Comparison of ENCODE assay signal across 13 mouse cellular contexts in the genomic region with DNA sequence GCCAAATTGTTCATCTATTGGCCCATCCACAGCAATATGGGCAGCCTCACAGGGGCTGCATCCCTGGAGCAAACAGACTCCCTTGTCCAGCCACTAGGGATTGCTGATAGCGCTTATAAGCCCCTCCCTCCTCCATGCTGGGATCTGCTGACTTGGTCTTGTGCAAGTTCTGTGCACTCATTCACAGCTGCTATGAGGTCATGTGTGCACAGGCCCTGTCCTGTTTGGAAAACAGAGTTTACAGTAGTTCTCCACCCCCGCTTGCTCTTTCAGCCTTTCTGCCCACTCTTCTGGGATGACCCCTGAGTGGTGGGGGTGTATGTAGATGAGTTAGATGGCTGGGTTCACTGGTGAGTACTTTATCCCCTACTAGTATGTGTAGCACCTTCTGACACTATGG.
DNase-seq lines count a peak whose midpoint lies in the region; ATAC-seq and TF ChIP-seq lines count a peak whose summit lies in the region.
"Had no signal": no experiment of that assay in that cellular context is flagged by ENCODE, and none has a peak within 500 bp of the region (broad histone marks: within the 10 kb centered on the region; RNA-seq: fewer than 3 reads in every experiment).

No protein-coding gene starts in this region.

- H3K4me1 ChIP-seq in liver, postnatal 0 days (ENCODE audit: insufficient read depth) = no peaks in the 10 kb centered on the region

- TF ChIP-seq EP300 in liver, postnatal 0 days (IDR thresholded peaks at IDR 0.05; ENCODE audit: low read depth) = no peak

- H3K9ac ChIP-seq in liver, postnatal 0 days (replicated peaks) = no peak overlapping the region
- H3K9ac ChIP-seq: hindbrain, embryonic 12.5 days had no signal

- peak; percentile 6 for DNase-seq in CD4-positive, CD25-positive, alpha-beta regulatory T cell, adult 2 months (ENCODE audit: low read depth, low spot score)
- DNase-seq in retina, postnatal 1 day = peak; percentile 54
- no peak for DNase-seq in retina, embryonic 14.5 days (ENCODE audit: low spot score)
- DNase-seq in liver, postnatal 0 days = peak; percentile 53
- DNase-seq in spleen, adult 18-20 months = no peak
- DNase-seq in embryo, embryonic 10 days (ENCODE audit: low spot score) = no peak
- DNase-seq in cerebellum, postnatal 14 days = no peak
- DNase-seq: cerebellum, postnatal 36 days; kidney, postnatal 10 days had no signal

- no peak for ATAC-seq in CD4-positive, CD25-positive, alpha-beta regulatory T cell, adult 4 months
- ATAC-seq in liver, postnatal 0 days = peak; percentile 96

- 62% methylated on average over 2 of the region's 2 CpGs for WGBS in liver, postnatal 0 days (ENCODE audit: insufficient replicate concordance)

- TF ChIP-seq CTCF in liver, postnatal 0 days (IDR thresholded peaks at IDR 0.05; ENCODE audit: low read depth) = no peak

- H3K4me3 ChIP-seq in liver, postnatal 0 days (ENCODE audit: low read depth, low read length) = no peak overlapping the region
- H3K4me3 ChIP-seq: hindbrain, embryonic 12.5 days; myocyte had no signal

- peak overlapping the region; percentile 20; the same call in 1 of the 2 replicates for H3K27ac ChIP-seq in liver, postnatal 0 days (ENCODE audit: low read depth)
- H3K27ac ChIP-seq: hindbrain, embryonic 12.5 days; macrophage had no signal

- no peaks in the 10 kb centered on the region for H3K36me3 ChIP-seq in liver, postnatal 0 days (replicated peaks; ENCODE audit: insufficient read depth, low read length)
- H3K36me3 ChIP-seq: hindbrain, embryonic 12.5 days had no signal

- H3K4me2 ChIP-seq in liver, postnatal 0 days (ENCODE audit: low read depth, low read length) = no peak overlapping the region
- H3K4me2 ChIP-seq: hindbrain, embryonic 12.5 days had no signal

- H3K9me3 ChIP-seq in liver, postnatal 0 days (ENCODE audit: low read length) = no peaks in the 10 kb centered on the region
- H3K9me3 ChIP-seq: hindbrain, embryonic 12.5 days had no signal

- no peaks in the 10 kb centered on the region for H3K27me3 ChIP-seq in liver, postnatal 0 days (ENCODE audit: insufficient read depth, low read length)
- H3K27me3 ChIP-seq: hindbrain, embryonic 12.5 days had no signal

Comparison
In these comparisons a context has a peak if more than half of its experiments do, and no peak if none do; other contexts are left out.
1. DNase-seq: peak in CD4-positive, CD25-positive, alpha-beta regulatory T cell, adult 2 months (single experiment), retina, postnatal 1 day (single experiment) and liver, postnatal 0 days (single experiment); none in retina, embryonic 14.5 days (single experiment), spleen, adult 18-20 months (0 of 2), embryo, embryonic 10 days (single experiment) and cerebellum, postnatal 14 days (0 of 2).